Mouse (Mus musculus): ENCODE measurements at regions not wholly inside any gene's neighbourhood (a gene's known extent, or its start where the extent isn't known, plus 50 kb on each side); places are given as distances from the start of the nearest gene placed in this dataset.
A peak's percentile ranks its signal among the peaks of the same experiment; 100 is the strongest.

- H3K27ac ChIP-seq: no peak overlapping the region
- peak overlapping the region; percentile 27; the same call in 1 of the 2 replicates for H3K4me2 ChIP-seq (replicated peaks)
- no peak overlapping the region for H3K9ac ChIP-seq
- H3K36me3 ChIP-seq: no peaks in the 10 kb centered on the region
- ATAC-seq (ENCODE audit: low FRiP score, low read depth): no peak
- H3K4me3 ChIP-seq: no peak overlapping the region
- no peaks in the 10 kb centered on the region for H3K4me1 ChIP-seq
- 52% methylated on average over 12 of the region's 12 CpGs for WGBS
- H3K9me3 ChIP-seq: no peaks in the 10 kb centered on the region
- no peaks in the 10 kb centered on the region for H3K27me3 ChIP-seq (replicated peaks)
Measured at GRCm38 (mm10) chr5:97654414-97654813, 197.6 kb upstream of the Gk2 start.

- Histone ChIP-seq H3K9me3 (no peaks in the 10 kb centered on the region), H3K9ac (no peak overlapping the region), H3K27me3 (replicated peaks) (no peaks in the 10 kb centered on the region), H3K4me3 (no peak overlapping the region), H3K27ac (no peak overlapping the region), H3K36me3 (no peaks in the 10 kb centered on the region), H3K4me2 (replicated peaks) (no peak overlapping the region), H3K4me1 (no peaks in the 10 kb centered on the region)
- no peak for ATAC-seq (ENCODE audit: low FRiP score, low read depth)
- 90% methylated on average over 13 of the region's 13 CpGs for WGBS
Measured at GRCm38 (mm10) chr5:97642251-97642650, 185.4 kb upstream of the Gk2 start.

GRCm38 (mm10) chr5:97641646-97642045 lies 184.8 kb upstream of the Gk2 start:
- Histone ChIP-seq H3K9ac (no peak overlapping the region), H3K9me3 (no peaks in the 10 kb centered on the region), H3K4me1 (no peaks in the 10 kb centered on the region), H3K4me2 (replicated peaks) (no peak overlapping the region), H3K27me3 (replicated peaks) (no peaks in the 10 kb centered on the region), H3K27ac (no peak overlapping the region), H3K36me3 (no peaks in the 10 kb centered on the region), H3K4me3 (no peak overlapping the region)
- WGBS: 96% methylated on average over 12 of the region's 12 CpGs
- ATAC-seq (ENCODE audit: low FRiP score, low read depth): no peak

GRCm38 (mm10) chr5:97636357-97636756 lies 179.5 kb upstream of the Gk2 start:
- Histone ChIP-seq H3K4me1 (no peaks in the 10 kb centered on the region), H3K4me2 (replicated peaks) (no peak overlapping the region), H3K27ac (no peak overlapping the region), H3K9me3 (no peaks in the 10 kb centered on the region), H3K27me3 (replicated peaks) (no peaks in the 10 kb centered on the region), H3K36me3 (no peaks in the 10 kb centered on the region), H3K9ac (no peak overlapping the region), H3K4me3 (no peak overlapping the region)
- no peak for ATAC-seq (ENCODE audit: low FRiP score, low read depth)
- 77% methylated on average over 7 of the region's 7 CpGs for WGBS

GRCm38 (mm10) chr5:97633766-97634165 lies 176.9 kb upstream of the Gk2 start:
- H3K9me3 ChIP-seq: no peaks in the 10 kb centered on the region
- no peak for ATAC-seq (ENCODE audit: low FRiP score, low read depth)
- H3K4me1 ChIP-seq: no peaks in the 10 kb centered on the region
- H3K4me2 ChIP-seq (replicated peaks): no peak overlapping the region
- H3K9ac ChIP-seq: no peak overlapping the region
- no peak overlapping the region for H3K27ac ChIP-seq
- no peaks in the 10 kb centered on the region for H3K36me3 ChIP-seq
- no peaks in the 10 kb centered on the region for H3K27me3 ChIP-seq (replicated peaks)
- WGBS: 82% methylated on average over 6 of the region's 6 CpGs
- H3K4me3 ChIP-seq: no peak overlapping the region

GRCm38 (mm10) chr5:97632791-97633190 lies 176.0 kb upstream of the Gk2 start:
- H3K36me3 ChIP-seq: no peaks in the 10 kb centered on the region
- no peak overlapping the region for H3K4me2 ChIP-seq (replicated peaks)
- ATAC-seq (ENCODE audit: low FRiP score, low read depth): no peak
- H3K27me3 ChIP-seq (replicated peaks): no peaks in the 10 kb centered on the region
- H3K9ac ChIP-seq: no peak overlapping the region
- H3K9me3 ChIP-seq: no peaks in the 10 kb centered on the region
- H3K27ac ChIP-seq: no peak overlapping the region
- no peaks in the 10 kb centered on the region for H3K4me1 ChIP-seq
- H3K4me3 ChIP-seq: no peak overlapping the region
- WGBS: 89% methylated on average over 7 of the region's 7 CpGs

GRCm38 (mm10) chr5:97625200-97625599 lies 168.4 kb upstream of the Gk2 start:
- H3K9ac ChIP-seq: no peak overlapping the region
- no peak overlapping the region for H3K4me2 ChIP-seq (replicated peaks)
- no peaks in the 10 kb centered on the region for H3K27me3 ChIP-seq (replicated peaks)
- 91% methylated on average over 3 of the region's 3 CpGs for WGBS
- H3K36me3 ChIP-seq: no peaks in the 10 kb centered on the region
- H3K4me1 ChIP-seq: no peaks in the 10 kb centered on the region
- no peak overlapping the region for H3K4me3 ChIP-seq
- H3K27ac ChIP-seq: no peak overlapping the region
- ATAC-seq (ENCODE audit: low FRiP score, low read depth): no peak
- no peaks in the 10 kb centered on the region for H3K9me3 ChIP-seq

- Histone ChIP-seq H3K4me3 (no peak overlapping the region), H3K4me2 (replicated peaks) (no peak overlapping the region), H3K27me3 (replicated peaks) (no peaks in the 10 kb centered on the region), H3K36me3 (no peaks in the 10 kb centered on the region), H3K4me1 (no peaks in the 10 kb centered on the region), H3K9ac (no peak overlapping the region), H3K27ac (no peak overlapping the region), H3K9me3 (no peaks in the 10 kb centered on the region)
- WGBS: 89% methylated on average over 2 of the region's 2 CpGs
- no peak for ATAC-seq (ENCODE audit: low FRiP score, low read depth)
Measured at GRCm38 (mm10) chr5:97619890-97620289, 163.1 kb upstream of the Gk2 start.

- WGBS: 89% methylated on average over 4 of the region's 4 CpGs
- no peaks in the 10 kb centered on the region for H3K36me3 ChIP-seq
- H3K4me2 ChIP-seq (replicated peaks): no peak overlapping the region
- H3K4me3 ChIP-seq: no peak overlapping the region
- ATAC-seq (ENCODE audit: low FRiP score, low read depth): no peak
- H3K9me3 ChIP-seq: no peaks in the 10 kb centered on the region
- H3K27me3 ChIP-seq (replicated peaks): no peaks in the 10 kb centered on the region
- H3K9ac ChIP-seq: no peak overlapping the region
- H3K27ac ChIP-seq: no peak overlapping the region
- H3K4me1 ChIP-seq: no peaks in the 10 kb centered on the region
Measured at GRCm38 (mm10) chr5:97618411-97618810, 161.6 kb upstream of the Gk2 start.

- no peak overlapping the region for H3K4me2 ChIP-seq (replicated peaks)
- H3K27me3 ChIP-seq (replicated peaks): no peaks in the 10 kb centered on the region
- no peaks in the 10 kb centered on the region for H3K36me3 ChIP-seq
- ATAC-seq (ENCODE audit: low FRiP score, low read depth): no peak
- no peak overlapping the region for H3K9ac ChIP-seq
- no peaks in the 10 kb centered on the region for H3K4me1 ChIP-seq
- H3K27ac ChIP-seq: no peak overlapping the region
- 87% methylated on average over 6 of the region's 6 CpGs for WGBS
- no peak overlapping the region for H3K4me3 ChIP-seq
- H3K9me3 ChIP-seq: no peaks in the 10 kb centered on the region
Measured at GRCm38 (mm10) chr5:97602176-97602575, 145.4 kb upstream of the Gk2 start.

GRCm38 (mm10) chr5:97601384-97601783 lies 144.6 kb upstream of the Gk2 start:
- H3K4me2 ChIP-seq (replicated peaks): no peak overlapping the region
- no peaks in the 10 kb centered on the region for H3K9me3 ChIP-seq
- H3K27me3 ChIP-seq (replicated peaks): no peaks in the 10 kb centered on the region
- no peak for ATAC-seq (ENCODE audit: low FRiP score, low read depth)
- no peak overlapping the region for H3K27ac ChIP-seq
- WGBS: 88% methylated on average over 2 of the region's 2 CpGs
- no peaks in the 10 kb centered on the region for H3K36me3 ChIP-seq
- H3K4me3 ChIP-seq: no peak overlapping the region
- H3K9ac ChIP-seq: no peak overlapping the region
- no peaks in the 10 kb centered on the region for H3K4me1 ChIP-seq

GRCm38 (mm10) chr5:97598741-97599140 lies 141.9 kb upstream of the Gk2 start:
- H3K4me3 ChIP-seq: no peak overlapping the region
- no peak overlapping the region for H3K4me2 ChIP-seq (replicated peaks)
- H3K9me3 ChIP-seq: no peaks in the 10 kb centered on the region
- H3K36me3 ChIP-seq: no peaks in the 10 kb centered on the region
- no peak overlapping the region for H3K9ac ChIP-seq
- H3K27me3 ChIP-seq (replicated peaks): no peaks in the 10 kb centered on the region
- H3K4me1 ChIP-seq: no peaks in the 10 kb centered on the region
- no peak for ATAC-seq (ENCODE audit: low FRiP score, low read depth)
- no peak overlapping the region for H3K27ac ChIP-seq
- WGBS: 76% methylated on average over 9 of the region's 9 CpGs

GRCm38 (mm10) chr5:97595916-97596315 lies 139.1 kb upstream of the Gk2 start:
- Histone ChIP-seq H3K9me3 (no peaks in the 10 kb centered on the region), H3K27ac (no peak overlapping the region), H3K27me3 (replicated peaks) (no peaks in the 10 kb centered on the region), H3K4me3 (no peak overlapping the region), H3K36me3 (no peaks in the 10 kb centered on the region), H3K4me2 (replicated peaks) (no peak overlapping the region), H3K9ac (no peak overlapping the region), H3K4me1 (no peaks in the 10 kb centered on the region)
- ATAC-seq (ENCODE audit: low FRiP score, low read depth): no peak
- 84% methylated on average over 2 of the region's 2 CpGs for WGBS

Measured in neural tube, embryonic 12.5 days (tissue).